Mouse (Mus musculus): ENCODE data around the gene Jmjd8.

The Jmjd8 gene

DNA sequence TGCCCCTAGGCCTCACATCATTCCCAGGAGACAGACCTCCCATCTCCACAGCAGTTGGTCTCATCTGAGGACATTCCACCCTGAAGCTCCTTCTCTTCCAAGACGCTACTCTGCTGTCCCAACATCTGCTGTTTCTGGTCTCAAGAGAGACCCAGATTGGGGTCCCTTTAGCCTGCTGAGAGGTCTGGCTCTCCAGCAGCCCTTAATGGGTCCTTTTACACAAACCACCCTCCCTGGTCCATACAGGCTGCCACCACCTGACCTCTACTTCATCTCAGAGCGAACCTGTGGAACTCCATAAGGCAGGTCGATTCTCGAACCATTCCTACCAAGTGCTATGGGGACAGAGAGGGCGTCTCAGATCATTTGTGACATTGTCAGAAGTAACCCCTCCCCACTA is 20.6 kb upstream of the Jmjd8 start:
- DNase-seq (ENCODE audit: inconsistent age in 2 of 2, low spot score in 1 of 2): no peak

DNA sequence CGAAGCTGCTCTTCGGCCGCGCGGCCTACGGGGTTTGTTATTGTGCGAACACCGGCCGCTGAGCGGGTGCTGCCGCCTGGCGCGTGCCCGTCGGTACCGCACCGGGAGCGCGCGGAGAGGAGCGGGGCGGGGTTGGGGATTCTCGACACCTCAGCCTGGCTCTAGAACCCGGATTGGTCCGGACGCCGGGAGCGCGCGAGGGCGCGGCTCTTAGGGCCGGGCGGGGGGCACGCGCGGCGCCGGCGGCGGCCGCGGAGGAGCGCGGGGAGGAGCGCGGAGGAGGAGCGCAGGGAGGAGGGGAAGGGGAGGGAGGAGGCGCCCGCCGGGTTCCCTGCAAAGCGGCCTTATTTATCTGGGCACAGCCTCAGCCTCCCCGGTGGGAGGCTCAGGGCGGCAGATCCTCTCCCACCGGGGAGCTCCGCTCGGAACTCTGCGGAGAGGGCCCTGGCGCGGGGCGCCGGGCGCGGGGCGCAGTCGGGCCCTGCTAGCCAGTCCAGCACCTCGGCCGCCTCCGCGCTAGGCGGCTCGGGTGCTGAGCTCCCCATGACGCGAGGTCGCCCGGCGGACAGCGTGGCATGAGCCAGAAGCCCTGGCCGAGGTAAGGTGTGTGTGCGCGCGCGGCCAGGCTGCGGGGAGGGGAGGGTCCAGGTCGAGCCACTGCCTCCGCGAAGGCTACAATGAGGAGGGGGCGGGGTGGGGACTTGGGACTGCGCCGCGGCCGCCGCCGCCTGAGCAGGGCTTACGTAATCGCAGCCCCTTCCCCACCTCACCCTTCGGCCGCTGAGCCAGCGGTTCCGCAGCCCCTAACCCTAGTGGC is 19.7 kb upstream of the Jmjd8 start, which contains the start of gene Fbxl16:
Fbxl16 (plus strand) TSS at position 297 of the 817 bp plus-strand sequence.
- peak; percentile 93 to 95 for DNase-seq (ENCODE audit: inconsistent age in 2 of 2, low spot score in 1 of 2)

DNA sequence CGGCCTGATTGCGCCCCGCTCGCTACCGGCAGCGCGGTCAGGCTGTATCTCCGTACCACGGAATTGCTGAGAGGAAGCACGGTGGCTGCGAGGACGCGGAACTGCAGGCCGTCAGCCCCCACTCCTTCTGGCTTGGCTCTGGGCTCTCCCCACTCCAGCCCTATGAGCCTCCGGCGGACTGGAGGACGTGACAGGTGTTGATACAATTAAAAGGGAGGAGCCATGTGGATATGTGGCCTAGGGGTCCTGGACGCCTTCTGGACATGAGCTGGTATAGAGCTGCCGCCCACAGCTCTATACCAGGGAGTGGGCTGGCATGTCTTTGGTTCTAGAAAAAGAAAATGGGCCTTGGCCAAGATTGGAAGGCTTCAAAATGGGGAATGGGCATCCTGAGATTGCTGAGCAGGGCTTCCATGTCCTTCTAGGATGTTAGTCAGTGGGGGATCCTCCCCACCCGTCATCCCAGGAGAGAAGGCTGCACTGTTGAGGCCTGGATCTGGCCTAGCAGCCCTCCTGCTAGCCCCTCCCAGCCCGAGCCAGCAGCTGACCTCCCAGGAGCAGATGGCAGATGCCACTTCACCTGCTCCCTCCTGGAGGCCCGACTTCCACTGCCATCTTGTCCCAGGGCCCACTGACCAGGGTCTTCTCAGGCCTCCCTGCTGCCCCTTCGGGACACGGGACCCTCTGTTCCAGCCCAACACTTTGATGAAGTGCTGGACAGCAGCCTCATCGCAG is 18.9 kb upstream of the Jmjd8 start:
- DNase-seq (ENCODE audit: inconsistent age in 2 of 2, low spot score in 1 of 2): peak; percentile 44 to 64

DNA sequence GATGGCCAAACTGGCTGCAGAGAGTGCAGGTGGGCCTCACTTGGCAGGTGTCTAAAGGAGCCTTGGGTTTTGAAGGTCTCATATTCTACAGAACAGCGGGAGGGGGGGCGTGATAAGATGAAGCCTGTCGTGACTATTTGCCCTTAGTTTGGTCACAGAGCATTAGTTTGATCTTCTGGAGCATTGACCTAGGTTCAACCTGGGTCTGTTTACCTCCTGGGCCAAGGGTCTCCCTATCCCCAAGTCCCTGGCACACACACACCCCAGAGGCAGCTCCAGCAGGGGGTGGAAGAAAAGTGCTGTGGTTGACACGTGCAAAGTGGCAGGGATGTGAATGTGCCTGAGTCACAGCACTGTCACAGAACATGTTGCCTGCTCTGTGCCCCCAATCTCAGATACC is 17.8 kb upstream of the Jmjd8 start:
- DNase-seq (ENCODE audit: inconsistent age in 2 of 2, low spot score in 1 of 2): no peak

DNA sequence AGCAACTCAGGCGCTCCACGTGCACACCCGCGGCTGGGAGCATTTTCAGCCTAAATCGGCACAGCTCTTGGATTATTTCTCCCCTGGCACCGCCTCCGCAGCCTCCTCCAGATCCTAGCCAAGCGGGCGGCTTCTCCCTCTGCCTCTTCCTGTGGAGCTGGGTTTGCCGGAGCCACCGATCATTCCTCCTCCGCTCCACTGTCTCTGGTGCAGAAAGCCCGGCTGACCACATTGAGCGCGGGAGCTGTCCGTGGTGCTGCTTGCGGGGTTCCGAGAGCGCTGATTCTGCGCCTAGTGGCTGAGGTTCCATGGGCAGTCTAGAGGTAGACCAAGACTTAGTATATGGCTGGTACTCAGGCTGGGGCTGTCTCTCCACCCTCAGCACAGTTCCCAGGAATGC is 15.2 kb upstream of the Jmjd8 start:
- DNase-seq (ENCODE audit: inconsistent age in 2 of 2, low spot score in 1 of 2): peak; percentile 84 to 94

DNA sequence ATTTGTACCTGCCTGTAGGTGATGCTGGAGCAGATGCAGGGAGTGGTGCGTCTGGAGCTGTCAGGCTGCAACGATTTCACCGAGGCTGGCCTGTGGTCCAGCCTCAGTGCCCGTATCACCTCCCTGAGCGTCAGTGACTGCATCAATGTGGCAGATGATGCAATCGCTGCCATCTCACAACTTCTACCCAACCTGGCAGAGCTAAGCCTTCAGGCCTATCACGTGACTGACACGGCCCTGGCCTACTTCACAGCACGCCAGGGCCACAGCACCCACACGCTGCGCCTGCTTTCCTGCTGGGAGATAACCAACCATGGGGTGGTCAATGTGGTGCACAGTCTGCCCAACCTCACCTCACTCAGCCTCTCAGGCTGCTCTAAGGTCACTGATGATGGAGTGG is 11.0 kb upstream of the Jmjd8 start:
- peak; percentile 53 to 85 for DNase-seq (ENCODE audit: inconsistent age in 2 of 2, low spot score in 1 of 2)

DNA sequence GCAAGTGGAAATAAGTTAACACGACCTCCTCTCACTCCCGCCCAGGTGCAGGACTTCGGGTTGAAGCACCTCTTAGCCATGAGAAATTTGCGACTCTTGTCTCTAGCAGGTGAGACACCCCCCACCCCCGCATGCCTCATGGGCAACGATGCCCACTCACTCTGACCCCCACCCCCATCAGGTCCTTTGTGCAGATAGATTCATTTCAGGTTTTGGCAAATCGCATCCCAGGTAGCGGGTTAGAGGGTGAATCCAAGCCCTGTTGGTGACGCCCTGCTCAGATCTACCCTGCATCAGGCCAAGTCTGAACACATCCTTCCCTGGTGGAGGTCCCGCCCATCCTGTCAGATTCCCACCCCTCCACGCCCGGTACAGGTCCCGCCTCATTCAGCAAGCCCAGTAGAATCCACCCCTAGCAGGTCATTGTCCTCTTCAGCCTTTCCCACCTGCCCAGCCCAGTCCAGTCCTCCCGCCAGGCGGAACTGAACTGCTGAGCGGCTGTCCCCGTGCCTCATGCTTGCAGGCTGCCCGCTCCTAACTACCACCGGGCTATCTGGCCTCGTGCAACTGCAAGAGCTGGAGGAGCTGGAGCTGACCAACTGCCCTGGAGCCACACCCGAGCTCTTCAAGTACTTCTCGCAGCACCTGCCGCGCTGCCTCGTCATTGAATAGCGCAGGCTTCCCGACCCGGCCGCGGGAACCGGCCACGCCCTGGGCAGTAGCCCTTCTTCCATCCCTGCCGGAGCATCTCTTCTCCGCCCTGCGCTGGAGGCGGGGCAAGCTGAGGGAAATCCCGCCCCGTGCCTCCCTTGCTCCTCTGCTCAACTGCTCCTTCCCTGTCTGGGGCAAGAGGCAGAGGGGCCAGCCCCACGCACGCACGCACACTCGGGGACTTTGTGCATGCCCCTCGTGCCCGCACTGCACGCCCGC is 9.6 kb upstream of the Jmjd8 start:
- DNase-seq (ENCODE audit: inconsistent age in 2 of 2, low spot score in 1 of 2): no peak

DNA sequence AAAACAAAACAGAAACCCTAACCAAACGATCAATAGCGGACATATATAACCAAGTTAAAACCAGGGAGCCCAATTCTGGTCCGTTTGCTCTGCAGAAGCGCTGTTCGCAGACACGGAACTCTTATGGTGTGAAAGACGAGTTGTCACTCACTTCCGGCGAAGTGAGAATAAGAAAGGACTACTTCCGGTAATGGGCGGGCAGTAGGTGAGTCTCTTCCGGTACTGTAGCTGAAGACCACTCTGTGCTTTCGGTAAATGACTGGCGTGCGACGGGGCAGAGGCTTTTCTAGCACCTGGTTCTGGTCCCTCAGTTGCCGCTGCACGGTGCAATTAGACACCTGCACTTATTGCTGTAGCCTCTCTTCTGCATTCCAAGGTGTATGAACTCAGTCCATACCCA is 5.2 kb upstream of the Jmjd8 start, which contains the start of gene Wdr24:
Wdr24 (plus strand) TSS at position 176 of the 400 bp plus-strand sequence.
- DNase-seq (ENCODE audit: inconsistent age in 2 of 2, low spot score in 1 of 2): peak; percentile 82 to 94

DNA sequence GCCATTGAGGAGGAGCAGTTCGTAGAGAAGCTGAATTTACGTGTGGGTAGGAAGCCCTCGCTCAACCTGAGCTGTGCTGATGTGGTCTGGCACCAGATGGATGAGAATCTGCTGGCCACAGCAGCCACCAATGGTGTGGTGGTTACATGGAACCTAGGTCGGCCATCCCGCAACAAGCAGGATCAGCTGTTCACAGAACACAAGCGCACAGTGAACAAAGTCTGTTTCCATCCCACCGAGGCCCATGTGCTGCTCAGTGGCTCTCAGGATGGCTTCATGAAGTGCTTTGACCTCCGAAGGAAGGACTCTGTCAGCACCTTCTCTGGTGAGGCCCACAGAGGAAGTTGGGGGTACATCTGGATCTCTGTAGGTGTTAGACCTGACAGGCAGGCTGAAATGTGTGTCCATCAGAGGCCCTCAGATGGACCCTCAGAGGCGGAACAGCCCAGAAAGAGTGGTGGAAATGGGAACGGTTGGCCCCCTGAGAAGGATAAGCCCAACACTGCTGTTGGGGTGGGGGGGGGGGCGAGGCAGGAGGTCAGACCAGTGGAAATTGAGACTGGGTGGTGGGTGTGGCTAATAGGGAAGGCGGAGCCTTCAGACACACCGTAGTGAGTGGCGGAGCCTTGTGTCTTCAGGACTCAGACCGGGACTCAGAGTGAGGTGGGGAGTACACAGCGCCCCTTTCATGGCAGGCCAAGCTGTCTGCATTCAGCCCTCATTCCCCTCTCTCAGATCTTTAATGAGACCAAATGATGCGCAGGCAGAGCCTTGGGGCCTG is 4.1 kb upstream of the Jmjd8 start:
- DNase-seq (ENCODE audit: inconsistent age in 2 of 2, low spot score in 1 of 2): no peak

DNA sequence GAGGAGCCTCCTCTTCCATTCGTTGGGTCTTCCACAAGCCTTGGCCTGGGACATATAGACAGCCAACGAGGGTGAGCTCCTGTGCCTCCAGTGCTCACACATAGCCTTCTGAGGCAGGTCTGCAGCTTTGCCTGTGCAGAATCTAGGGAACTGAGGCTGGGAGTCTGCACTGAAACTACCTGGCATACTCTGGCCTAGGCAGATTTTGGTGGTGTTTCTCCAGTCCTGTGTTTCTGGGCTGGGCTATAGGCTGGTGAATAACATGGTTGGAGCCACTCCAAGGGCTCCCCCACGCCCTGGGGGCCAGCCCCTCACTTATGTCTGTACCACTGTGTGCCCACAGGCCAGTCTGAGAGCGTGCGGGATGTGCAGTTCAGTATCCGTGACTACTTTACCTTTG is 3.4 kb upstream of the Jmjd8 start:
- DNase-seq (ENCODE audit: inconsistent age in 2 of 2, low spot score in 1 of 2): no peak

DNA sequence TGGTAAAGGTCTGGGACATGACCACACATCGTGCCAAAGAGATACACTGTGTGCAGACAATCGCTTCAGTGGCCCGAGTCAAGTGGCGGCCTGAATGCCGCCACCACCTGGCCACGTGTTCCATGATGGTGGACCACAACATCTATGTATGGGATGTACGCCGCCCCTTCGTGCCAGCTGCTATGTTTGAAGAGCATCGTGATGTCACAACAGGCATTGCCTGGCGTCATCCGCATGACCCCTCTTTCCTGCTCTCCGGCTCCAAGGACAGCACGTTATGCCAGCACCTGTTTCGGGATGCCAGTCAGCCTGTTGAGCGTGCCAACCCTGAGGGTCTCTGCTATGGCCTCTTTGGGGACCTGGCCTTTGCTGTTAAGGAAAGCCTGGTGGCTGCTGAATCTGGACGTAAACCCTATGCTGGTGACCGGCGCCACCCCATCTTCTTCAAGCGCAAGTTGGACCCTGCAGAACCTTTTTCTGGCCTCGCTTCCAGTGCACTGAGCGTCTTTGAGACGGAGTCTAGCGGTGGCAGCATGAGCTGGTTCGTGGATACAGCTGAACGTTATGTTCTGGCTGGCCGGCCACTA is 2.6 kb upstream of the Jmjd8 start:
- DNase-seq (ENCODE audit: inconsistent age in 2 of 2, low spot score in 1 of 2): peak in 1 of 2 experiments; percentile 18

DNA sequence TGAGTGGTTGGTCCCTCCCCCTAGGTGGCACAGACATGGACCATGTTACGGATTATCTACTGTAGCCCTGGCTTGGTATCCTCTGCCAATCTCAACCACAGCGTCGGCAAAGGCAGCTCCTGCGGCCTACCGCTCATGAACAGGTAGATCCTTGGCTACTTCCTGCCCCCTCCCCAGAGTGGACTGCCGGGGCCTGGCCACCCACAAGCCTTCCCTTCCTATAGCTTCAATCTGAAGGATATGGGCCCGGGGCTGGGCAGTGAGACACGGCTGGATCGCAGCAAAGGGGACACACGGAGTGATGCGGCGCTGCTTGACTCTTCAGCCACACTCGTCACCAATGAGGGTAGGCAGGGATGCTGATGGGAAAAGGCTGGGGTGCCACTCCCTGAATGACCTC is 1.7 kb upstream of the Jmjd8 start:
- DNase-seq (ENCODE audit: inconsistent age in 2 of 2, low spot score in 1 of 2): peak; percentile 21 to 33

DNA sequence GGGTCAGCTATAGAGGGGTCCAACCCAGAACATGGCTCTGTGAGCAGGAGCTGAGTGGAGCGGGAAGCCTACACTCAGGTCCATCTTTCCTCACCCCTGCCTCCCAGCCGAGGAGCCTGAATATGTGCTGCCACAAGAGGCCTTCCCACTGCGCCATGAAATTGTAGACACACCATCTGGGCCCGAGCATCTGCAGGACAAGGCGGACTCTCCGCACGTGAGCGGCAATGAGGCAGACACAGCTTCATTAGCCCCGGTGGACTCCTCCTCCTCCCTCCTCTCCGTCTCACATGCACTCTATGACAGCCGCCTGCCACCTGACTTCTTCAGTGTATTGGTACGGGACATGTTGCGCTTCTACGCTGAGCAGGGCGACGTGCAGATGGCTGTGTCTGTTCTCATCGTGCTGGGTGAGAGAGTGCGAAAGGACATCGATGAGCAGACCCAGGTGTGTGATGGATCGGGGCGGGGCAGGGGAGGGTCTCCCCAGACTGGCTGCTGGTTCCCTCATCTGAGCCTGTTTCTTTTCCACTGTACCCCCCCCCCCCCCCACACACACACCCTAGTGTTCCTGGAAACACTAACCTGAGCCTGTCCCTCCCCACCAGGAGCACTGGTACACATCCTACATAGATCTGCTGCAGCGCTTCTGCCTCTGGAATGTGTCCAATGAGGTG is 983 bp upstream of the Jmjd8 start:
- DNase-seq (ENCODE audit: inconsistent age in 2 of 2, low spot score in 1 of 2): peak in 1 of 2 experiments; percentile 25

DNA sequence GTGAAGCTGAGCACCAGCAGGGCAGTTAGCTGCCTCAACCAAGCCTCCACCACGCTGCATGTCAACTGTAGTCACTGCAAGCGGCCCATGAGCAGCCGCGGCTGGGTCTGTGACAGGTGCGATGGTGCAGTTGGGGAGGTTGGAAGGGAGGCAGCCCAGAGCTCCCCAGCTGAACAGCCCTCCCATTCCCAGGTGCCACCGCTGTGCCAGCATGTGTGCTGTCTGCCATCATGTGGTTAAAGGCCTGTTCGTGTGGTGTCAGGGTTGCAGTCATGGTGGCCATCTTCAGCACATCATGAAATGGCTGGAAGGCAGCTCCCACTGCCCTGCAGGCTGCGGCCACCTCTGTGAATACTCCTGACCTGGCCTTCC is 458 bp upstream of the Jmjd8 start:
- DNase-seq (ENCODE audit: inconsistent age in 2 of 2, low spot score in 1 of 2): peak in 1 of 2 experiments; percentile 45

DNA sequence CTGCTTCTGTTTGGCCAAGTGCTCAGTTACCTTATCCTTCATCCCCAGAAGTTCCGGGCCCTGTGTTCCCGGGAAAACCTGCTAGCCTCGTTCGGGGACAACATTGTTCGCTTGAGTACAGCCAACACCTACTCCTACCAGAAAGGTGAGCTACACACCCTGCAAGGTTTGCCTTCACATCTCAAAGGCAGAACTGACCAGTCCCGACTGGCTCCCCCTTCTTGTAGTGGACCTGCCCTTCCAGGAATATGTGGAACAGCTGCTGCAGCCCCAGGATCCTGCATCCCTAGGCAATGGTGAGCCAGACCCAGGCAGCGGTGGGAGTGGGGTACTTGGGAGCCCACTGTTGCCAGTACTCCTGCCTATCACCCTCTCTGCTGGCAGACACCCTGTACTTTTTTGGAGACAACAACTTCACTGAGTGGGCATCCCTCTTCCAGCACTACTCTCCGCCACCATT is 921 bp downstream of the Jmjd8 start:
- DNase-seq (ENCODE audit: inconsistent age in 2 of 2, low spot score in 1 of 2): peak in 1 of 2 experiments; percentile 36

DNA sequence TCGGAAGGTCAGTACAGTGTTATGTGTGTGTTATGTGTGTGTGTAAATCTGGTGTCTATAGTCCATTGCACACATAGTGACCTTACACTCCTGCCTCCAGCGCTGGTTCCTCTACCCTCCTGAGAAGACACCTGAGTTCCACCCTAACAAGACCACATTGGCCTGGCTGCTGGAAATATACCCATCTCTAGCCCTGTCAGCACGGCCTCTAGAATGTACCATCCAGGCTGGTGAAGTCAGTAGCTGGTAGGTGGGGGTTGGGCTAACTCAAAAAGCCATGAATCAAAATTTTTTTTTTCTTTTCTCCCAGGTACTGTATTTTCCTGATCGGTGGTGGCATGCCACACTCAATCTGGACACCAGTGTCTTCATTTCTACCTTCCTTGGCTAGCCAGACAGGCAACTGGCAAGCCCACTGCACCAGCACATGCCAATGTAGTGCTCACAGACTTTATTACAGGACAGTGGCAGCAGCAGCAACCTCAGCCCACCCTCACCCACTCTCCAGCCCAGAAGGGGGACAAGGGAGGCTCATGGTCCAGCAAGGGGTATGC is 1.6 kb downstream of the Jmjd8 start:
- peak; percentile 12 to 59 for DNase-seq (ENCODE audit: inconsistent age in 2 of 2, low spot score in 1 of 2)

DNA sequence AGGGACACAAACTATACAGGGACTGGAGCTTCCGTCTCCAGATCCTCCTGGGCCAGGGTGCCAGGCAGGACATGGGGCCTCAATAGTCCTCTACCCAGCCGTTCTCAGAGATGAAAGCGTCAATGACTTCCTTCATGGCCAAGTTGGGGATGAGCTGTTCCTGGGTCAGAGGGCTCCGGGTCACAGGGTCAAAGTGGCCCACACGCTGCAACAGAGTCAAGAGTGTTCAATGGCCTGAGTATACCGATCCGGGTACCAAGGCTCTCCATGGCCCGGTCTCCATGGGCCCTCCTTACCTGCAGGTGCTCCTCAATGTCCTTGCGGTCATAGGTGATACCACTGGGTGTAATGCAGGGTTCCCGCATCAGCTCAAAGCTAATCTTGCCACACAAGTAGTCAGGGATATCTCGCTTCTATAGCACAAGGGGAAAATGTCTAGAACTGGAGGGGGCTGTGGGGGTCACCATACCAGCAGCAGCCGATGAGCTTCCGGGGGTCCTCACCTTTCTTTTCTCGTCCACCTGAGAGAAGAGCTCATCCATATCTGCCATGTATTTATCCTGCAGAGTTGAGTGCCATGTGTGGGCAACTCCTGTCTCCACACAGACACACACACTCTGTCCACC is 2.3 kb downstream of the Jmjd8 start:
- DNase-seq (ENCODE audit: inconsistent age in 2 of 2, low spot score in 1 of 2): peak; percentile 35 to 65

DNA sequence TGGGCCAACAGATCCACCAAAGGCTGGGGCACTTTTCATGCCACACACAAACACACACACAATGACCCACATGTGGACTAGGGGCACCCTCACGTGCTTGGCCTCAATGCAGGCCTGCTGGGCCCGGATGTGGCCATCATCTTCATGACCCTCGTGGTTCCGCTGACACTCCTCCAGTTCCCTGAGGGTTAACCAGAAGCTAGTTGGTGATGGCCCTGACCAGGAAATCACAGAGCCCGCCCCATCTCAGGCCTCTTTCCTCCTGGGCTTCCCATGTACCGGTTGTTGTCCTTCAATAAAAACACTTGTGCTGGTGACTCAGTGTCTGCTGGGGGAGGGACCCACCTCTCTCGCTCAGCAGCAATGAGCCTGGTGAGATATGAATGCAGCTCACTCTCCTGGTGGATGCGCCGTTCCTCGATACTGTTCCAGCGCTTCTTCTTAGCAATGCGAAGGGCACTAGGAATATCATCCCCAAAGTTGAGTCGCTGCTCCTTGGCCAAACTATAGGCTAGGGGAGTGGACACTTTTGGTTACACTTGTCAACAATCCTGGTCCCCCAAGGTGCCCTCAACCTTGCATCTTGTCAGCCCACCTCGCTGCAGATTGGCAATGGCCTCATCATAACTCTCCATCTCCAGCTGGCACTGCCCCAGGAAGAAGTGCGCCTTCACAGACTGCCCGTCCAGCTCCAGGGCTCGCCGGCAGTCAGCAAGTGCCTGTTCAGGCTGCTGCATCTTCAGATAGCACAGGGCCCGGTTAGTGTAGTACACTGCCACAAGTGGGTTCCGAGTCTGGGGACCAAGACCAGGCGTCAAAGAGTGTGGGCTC is 3.0 kb downstream of the Jmjd8 start:
- peak; percentile 84 to 89 for DNase-seq (ENCODE audit: inconsistent age in 2 of 2, low spot score in 1 of 2)
